Mouse (Mus musculus) lung, adult 2 months (tissue): ENCODE data around the gene Retn. TPM values are rescaled to one million over a fixed set of nuclear protein-coding genes. Genes with fewer than 3 reads are reported as not detected.
A peak's percentile ranks its signal among the peaks of the same experiment; 100 is the strongest.

ENCODE experiments used
- DNase-seq: peaks from one replicate; pipeline ENCODE4 v3.0.0; 2022
- H3K4me1 ChIP-seq: fragments of 200-500 bp; 2 replicates; pipeline ENCODE4 v1.6.1; 2011; ENCODE audit warnings: low read length; ENCODE audit not compliant: control insufficient read depth, insufficient read depth
- H3K4me3 ChIP-seq: fragments of 200-500 bp; replicated peaks from 2 replicates; pipeline ENCODE3; 2011; ENCODE audit warnings: low read depth, mild to moderate bottlenecking, control low read depth, low read length; ENCODE audit errors: extremely low read depth
- CTCF ChIP-seq: fragments of 200-500 bp; IDR thresholded peaks from 2 replicates; pipeline ENCODE4 v1.5.1; 2011; ENCODE audit warnings: mild to moderate bottlenecking, low read length, control low read depth; ENCODE audit not compliant: insufficient read depth
- POLR2A ChIP-seq: fragments of 200-500 bp; IDR thresholded peaks from 2 replicates; pipeline ENCODE4 v1.6.1; 2011; ENCODE audit warnings: low read depth, mild to moderate bottlenecking, control low read depth, low read length, borderline replicate concordance; ENCODE audit errors: extremely low read depth
- whole genome bisulfite sequencing: fragments of 180-500 bp; shearing (Covaris S2); methylation state at CpG from one replicate; pipeline ENCODE4 v1.1.7; 2018; 5-methylcytosine and 5-hydroxymethylcytosine counted together
- polyA plus RNA-seq: library from polyadenylated mRNA; depleted of rRNA; stranded (reverse); fragments of >200 nt; gene quantifications from 2 replicates; pipeline ENCODE4 v1.2.3, GENCODE M21; 2012

Retn gene
- polyA plus RNA-seq, 1 experiment: 6.2 TPM

DNA sequence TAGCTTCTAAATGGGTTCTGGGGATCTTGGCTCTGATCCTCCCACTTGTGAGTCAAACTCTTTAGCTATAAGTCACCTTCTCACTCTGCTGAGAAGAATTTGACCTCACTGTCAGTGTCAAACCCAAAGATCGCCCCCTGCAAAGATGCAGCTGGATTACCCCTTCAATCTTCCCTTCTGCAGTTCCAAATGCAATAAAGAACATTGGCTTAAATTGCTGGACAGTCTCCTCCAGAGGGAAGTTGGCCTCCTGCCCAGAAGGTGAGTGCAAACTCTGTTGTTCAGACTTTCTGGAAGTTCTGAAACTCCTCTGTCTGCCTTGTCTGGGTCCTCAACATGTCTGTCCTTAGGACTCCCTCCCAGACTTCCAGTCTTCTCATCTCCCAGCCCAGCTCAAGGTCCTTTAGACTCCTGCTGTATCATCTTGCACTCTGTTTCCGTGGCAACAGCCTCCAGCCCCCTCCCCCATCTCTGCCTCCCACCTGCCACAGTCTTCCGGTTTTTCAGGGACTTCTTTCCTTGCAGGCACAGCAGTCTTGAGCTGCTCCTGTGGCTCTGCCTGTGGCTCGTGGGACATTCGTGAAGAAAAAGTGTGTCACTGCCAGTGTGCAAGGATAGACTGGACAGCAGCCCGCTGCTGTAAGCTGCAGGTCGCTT, 1.3 kb downstream of the Retn start:
- DNase-seq: no peak
- Histone ChIP-seq H3K4me1 (no peaks in the 10 kb centered on the region), H3K4me3 (no peak overlapping the region)
- 25% methylated on average over 7 of the region's 7 CpGs for WGBS
- TF ChIP-seq POLR2A (no peak), CTCF (no peak)

DNA sequence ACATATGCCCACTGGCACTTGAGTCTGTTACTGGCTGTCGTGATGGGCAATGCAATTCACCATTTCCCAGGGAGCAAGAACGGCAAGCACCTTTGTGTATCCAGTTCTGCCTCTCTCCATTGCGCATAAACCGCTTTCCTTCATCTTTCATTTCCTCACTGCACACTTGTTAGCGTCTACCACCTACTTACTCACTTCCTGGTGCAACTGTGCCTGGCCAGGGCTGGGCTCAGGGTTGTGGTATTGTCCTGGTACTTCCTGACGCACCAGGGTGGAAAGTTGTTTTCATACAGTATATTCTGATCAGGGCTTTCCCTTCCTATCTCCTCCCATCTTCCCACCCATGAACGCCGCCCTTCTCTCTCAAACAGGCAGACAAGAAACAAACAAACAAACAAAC, 5.3 kb downstream of the Retn start:
- DNase-seq: no peak
- no peaks in the 10 kb centered on the region for H3K4me1 ChIP-seq
- 54% methylated on average over 8 of the region's 8 CpGs for WGBS

DNA sequence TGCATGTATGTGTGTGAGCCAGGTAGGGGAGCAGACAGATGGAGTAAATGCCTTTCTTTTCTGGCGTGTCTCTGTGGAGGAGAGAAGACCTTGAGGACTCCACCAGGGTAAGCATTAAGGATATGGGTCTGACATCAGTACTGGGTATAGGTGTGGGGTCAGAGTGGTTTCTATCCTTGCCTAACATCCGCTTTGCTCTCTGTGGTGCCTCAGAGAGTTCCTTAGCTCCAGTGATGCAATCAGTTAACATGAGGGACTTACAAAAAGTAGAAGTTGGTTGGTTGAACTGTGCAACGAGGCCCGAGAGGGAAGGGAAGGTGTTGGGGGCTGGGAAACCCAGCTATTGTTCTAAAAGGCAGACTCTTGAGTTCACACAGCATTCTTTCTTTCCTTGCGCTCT, 8.8 kb downstream of the Retn start:
- no peak for DNase-seq
- no peak for TF ChIP-seq POLR2A
- TF ChIP-seq CTCF: no peak
- WGBS: 47% methylated on average over 5 of the region's 5 CpGs

More for the DNA sequence above, 5.3 kb downstream of the Retn start:
- no peak for TF ChIP-seq CTCF
- TF ChIP-seq POLR2A: no peak
- H3K4me3 ChIP-seq: no peak overlapping the region

DNA sequence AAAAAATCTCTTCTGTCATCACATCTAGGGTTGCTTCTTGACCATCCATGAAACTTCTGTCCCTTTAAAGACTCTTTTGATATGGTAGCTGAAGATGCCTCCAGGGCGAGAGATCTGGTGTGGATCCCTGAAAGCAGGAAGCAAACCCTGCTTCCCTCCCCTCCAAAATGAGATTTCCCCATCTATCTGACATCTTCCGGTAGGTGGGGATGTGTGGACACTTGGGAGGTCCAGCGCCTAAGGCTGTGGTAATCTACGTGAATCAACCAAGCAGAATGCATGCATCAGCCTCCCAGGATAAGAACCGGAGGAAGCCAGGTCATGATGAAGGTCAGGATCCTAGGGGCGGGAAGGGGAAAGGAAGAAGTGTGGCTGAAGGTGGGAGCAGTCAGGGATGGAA, 9.9 kb downstream of the Retn start, which contains the start of gene Mcemp1:
Mcemp1 (plus strand) TSS at position 248 of the 400 bp plus-strand sequence.
- Histone ChIP-seq H3K4me1 (no peaks in the 10 kb centered on the region), H3K4me3 (peak within 1 kb of the TSS; percentile 43)
- TF ChIP-seq CTCF: no peak
- no peak for TF ChIP-seq POLR2A
- 63% methylated on average over 6 of the region's 6 CpGs for WGBS
- no peak for DNase-seq

More for the DNA sequence above, 8.8 kb downstream of the Retn start:
- no peaks in the 10 kb centered on the region for H3K4me1 ChIP-seq
- H3K4me3 ChIP-seq: no peak overlapping the region

DNA sequence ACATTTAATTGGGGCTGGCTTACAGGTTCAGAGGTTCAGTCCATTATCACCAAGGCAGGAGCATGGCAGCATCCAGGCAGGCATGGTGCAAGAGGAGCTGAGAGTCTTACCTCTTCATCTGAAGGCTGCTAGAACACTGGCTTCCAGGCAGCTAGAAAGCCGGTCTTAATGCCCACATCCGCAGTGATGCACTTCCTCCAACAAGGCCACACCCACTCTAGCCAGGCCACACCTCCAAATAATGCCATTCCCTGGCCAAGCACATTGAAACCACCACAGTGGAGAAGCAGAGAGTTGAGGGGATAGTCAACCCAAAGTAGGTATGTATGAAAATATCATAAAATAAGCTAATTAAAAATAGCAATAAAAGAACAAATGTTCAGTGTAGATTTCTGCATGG, 14.8 kb downstream of the Retn start:
- no peak for DNase-seq
- TF ChIP-seq POLR2A: no peak
- TF ChIP-seq CTCF: no peak
- WGBS: 52% methylated on average over 2 of the region's 2 CpGs

DNA sequence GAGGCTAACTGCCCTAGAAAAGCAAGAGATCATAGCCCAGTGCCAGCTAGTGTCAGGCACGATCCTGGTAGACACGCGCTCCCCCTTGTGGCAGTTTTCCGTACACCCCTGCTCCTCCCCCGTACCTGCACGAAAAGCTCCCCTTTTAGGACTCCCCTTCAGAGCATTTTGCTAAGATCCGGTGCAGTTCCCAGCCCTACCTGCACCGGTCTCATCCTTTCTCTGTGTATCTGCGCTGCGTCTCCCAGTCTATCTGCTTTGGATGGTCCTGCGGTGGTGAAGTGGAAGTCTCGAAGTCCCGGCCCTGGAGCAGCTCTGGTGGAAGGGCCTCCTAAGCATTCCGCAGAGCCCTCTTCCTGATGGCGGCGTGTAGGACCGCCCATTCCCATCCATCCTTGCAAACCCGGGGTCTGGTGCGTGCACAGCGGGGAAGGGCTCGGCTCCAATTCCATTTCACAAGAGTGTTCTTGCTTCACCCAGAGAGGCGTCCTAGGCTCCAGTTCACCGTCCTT, 16.5 kb downstream of the Retn start, which contains the start of gene Fcor:
Fcor (minus strand) TSS at position 383 of the 512 bp plus-strand sequence.
- DNase-seq: peak; percentile 87
- peak within 1 kb of the TSS; percentile 84 for H3K4me3 ChIP-seq
- H3K4me1 ChIP-seq: no peaks in the 10 kb centered on the region; the same call in 1 of the 2 replicates
- peak; percentile 94 for TF ChIP-seq CTCF
- no peak for TF ChIP-seq POLR2A
- WGBS: under 1% methylated on average over 23 of the region's 23 CpGs

More for the DNA sequence above, 14.8 kb downstream of the Retn start:
- Histone ChIP-seq H3K4me1 (no peaks in the 10 kb centered on the region; the same call in 1 of the 2 replicates), H3K4me3 (no peak overlapping the region)

DNA sequence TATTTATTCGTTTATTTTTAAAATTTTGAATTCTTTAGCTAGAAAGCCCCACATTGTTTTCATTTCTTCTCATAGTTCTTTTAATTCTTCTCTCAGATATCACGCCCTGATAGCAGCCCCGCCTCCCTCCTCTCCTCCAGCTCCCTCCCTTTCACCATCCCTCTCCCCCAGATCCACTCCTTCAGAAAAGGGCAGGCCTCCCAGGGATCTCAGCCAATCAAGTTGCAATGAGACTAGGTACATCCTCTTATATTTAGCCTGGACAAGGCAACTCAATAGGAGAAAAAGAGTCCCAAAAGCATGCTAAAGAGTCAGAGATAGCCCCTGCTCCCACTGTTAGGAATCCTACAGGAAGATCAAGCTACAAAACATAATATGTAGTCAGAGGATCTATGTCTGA, 19.1 kb downstream of the Retn start:
- no peak overlapping the region for H3K4me3 ChIP-seq
- TF ChIP-seq POLR2A: no peak
- no peak for TF ChIP-seq CTCF
- no peak for DNase-seq
- H3K4me1 ChIP-seq: no peaks in the 10 kb centered on the region; the same call in 1 of the 2 replicates
- WGBS: 54% methylated on average over 3 of the region's 3 CpGs

DNA sequence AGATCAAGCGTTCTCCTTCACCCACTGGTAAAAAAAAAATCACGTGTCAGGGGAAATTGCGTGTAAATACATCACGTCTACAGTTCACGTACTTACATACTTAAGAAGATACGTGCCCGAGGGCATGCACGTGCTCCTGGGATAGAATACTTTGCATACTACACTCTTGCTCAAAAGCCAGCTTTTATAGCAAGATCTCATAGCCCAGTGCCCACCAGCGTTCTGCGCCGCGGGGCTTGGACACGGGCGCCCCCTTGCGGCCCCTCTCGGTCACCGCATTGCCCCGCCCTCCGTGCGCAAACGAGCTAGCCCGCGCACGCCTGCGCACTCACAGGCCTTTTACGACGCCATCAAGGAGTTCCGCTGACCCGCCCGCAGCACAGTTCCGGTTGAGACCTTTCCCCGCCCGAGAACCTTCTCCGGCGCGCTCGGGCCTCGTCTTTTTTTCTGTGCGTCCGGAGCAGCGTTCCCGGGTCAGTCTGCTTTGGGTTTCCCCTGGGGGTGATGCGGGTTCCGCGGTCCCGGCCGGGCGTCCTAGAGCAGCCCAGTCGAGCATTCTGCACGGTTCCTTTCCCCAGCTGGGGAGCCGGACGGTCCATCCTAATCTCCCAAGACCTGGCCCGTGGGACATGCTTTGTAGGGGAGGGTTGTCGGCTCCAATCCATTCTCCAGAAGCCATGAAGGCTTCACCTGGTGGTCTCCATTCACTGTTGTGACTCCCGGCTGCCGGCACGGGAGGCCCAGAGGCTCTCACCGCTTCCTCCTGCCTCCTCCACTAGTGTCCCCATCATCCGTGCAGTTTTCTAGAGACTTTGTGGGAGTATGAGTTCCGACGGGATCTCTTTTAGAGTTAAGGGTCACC, 20.8 kb downstream of the Retn start, which contains the start of gene Trappc5:
Trappc5 (plus strand) TSS at position 169 of the 862 bp plus-strand sequence.
- under 1% methylated on average over 61 of the region's 61 CpGs for WGBS
- peak; percentile 78; the same call in 1 of the 2 replicates for TF ChIP-seq POLR2A
- peak; percentile 54 for TF ChIP-seq CTCF

DNA sequence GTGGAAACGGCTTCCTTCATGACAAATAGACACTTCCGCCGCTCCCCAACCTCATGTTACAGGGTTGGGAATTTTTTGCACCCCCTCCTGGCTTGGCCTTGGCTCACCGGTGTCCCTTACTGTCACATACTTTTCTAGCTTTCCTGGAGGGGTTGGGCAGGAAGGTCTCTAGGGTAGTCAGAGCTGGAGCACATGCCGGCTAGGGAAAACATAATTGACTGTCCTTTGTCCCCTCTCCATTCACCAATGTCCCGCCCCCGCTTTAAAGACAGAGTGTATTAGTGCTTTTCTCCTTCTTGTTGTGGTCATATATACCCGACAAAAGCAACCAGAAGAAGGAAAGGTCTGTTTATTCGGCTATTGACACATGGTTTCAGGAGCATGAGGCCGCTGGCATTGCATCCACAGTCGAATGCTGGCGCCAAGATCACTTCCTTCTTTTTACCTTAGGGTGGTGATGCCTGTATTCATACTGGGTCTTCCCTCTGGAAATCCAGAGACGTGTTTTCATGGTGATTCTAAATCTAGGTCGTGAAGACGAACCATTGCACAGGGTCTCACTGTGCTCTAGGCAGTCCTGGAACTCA, 21.5 kb downstream of the Retn start:
- under 1% methylated on average over 15 of the region's 15 CpGs for WGBS
- DNase-seq: no peak
- no peaks in the 10 kb centered on the region; the same call in 1 of the 2 replicates for H3K4me1 ChIP-seq
- TF ChIP-seq POLR2A (no peak), CTCF (no peak)
- peak overlapping the region; percentile 92 for H3K4me3 ChIP-seq

More for the DNA sequence above, 20.8 kb downstream of the Retn start, which contains the start of gene Trappc5:
- DNase-seq: peak; percentile 89
- no peaks in the 10 kb centered on the region; the same call in 1 of the 2 replicates for H3K4me1 ChIP-seq
- peak within 1 kb of the TSS; percentile 92 for H3K4me3 ChIP-seq
